Mouse (Mus musculus): ENCODE results near the gene Armh1.
A peak's percentile ranks its signal among the peaks of the same experiment; 100 is the strongest.

DNA sequence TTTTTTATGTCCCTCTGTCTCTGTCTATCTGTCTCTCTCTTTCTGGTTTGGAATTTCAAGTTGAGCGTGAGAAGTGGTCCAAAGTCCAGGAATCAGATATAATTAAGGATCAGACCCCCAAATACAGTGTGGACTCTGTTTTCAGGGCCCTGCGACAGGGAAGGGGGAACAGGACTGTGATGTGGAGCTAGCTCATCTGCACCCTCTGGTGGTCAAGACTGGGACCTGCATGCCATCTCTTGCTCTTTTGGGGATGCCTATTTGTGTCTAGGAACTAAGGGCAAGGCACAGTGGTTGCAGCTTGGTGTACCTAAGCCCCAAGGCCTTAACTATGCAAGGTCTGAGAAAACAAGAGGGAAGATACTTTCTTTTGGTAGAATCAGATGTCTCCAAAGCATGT is 15.4 kb upstream of the Armh1 start:
- peak; percentile 77; the same call in 1 of the 2 replicates for TF ChIP-seq CTCF (IDR thresholded peaks at IDR 0.05; ENCODE audit: borderline replicate concordance, control insufficient read depth, extremely low read depth, insufficient read depth, low read length, poor library complexity)
- TF ChIP-seq POLR2A (IDR thresholded peaks at IDR 0.05; ENCODE audit: control insufficient read depth, extremely low read depth, insufficient read depth, low read length, poor library complexity) = no peak
